Mouse (Mus musculus) testis, adult 10 weeks (tissue): ENCODE measurements around the gene Plekhh3. TPM values are rescaled to one million over a fixed set of nuclear protein-coding genes. Genes with fewer than 3 reads are reported as not detected.

Experiments
- polyA plus RNA-seq: library from polyadenylated mRNA; stranded (reverse); fragments of 350-450 nt; fragmentation: Illumina TruSeq; extraction: RNeasy Lipid Tissue Mini Kit (QIAGEN cat#74804); gene quantifications from one replicate; pipeline ENCODE4 v1.2.3, GENCODE M21; 2014; ENCODE audit warnings: low read depth, low replicate concordance

Plekhh3 gene
- not detected for polyA plus RNA-seq

GRCm38 (mm10) chr11:101170811-101171610 is at the start of gene Plekhh3:
Plekhh3 (minus strand) TSS chr11:101171351.

DNA sequence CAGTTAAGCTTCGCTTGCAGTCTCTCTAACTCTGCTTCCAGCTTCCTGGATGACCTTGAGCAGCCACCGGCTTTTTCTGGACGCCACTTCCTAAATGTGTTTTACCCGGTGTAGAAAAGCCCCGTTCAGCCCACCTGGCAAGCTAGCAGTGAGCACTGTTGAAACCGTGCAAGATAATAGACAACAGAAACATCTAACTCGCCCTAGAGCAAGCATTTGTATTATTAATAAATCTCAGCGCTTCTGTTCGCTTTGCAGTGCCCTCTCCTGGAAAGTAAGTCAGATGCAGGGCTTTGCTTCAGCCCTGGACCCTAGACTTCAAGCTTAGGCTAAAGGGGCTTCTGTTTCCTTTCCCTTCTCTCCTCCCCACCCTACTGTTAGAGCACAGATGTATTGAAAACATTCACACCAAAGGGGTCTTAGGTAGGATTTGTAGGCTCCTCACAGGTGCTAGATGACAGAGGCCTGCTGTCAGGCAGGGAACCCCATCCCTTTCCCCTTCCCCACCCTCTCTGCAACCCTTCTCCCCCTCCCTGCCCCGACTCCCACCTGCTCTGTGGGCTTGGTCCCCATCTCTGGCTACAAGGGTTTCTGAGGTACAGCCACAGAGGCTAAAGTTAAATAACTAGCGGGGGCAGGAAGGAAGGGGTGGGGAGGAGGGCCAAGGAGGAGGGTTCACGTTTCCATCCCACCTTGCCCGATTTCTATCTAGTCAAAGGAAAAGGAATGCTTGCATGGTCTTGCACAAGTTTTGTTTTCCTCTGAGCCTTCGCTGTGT is 3.9 kb upstream of the Plekhh3 start, which contains the start of gene Ccr10:
Gene Ccr10 (minus strand): TSS at position 593 of the 778 bp plus-strand sequence.

GRCm38 (mm10) chr11:101170354-101170810 is 769 bp downstream of the Plekhh3 start, which contains the start of gene Cntnap1:
Cntnap1 (plus strand) TSS chr11:101170523.

DNA sequence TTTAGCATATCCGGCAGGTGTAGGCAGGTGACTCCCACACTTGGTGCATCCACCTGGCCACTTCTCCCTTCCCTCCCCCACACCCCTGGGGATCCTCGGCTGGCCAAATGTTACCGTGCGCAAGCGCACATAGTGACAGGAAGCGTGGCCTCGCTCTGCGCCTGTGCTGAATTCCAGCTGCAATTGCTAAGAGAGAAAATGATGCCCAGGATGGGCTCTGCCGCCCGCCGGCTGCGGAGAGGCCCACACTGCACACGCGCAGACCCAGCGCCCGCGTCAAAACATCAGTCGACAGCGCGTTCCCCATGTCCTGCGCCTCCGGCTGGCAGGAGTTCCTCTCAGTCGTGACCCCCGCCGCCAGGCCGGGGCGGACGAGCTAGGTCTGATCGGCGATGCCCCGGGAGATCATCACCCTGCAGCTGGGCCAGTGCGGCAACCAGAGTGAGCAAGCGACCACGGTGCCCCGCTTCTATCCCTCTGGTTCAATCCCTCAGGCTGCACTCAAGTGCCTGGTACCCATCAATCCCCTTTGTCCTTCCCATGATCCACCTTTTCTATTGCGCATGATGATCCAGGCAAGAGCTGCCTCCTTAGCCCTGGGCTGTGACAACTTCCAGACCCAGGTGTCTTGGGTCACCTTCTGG is 15.3 kb downstream of the Plekhh3 start, which contains the start of gene Tubg2:
Gene Tubg2 (plus strand): TSS at position 180 of the 644 bp plus-strand sequence.

GRCm38 (mm10) chr11:101119761-101120544 is 51.2 kb downstream of the Plekhh3 start, which contains the start of the genes Retreg3 and Tubg1:
Retreg3 (minus strand) TSS chr11:101119893.
Tubg1 (plus strand) TSS chr11:101119938.

Other genes starting within 250 kb of the Plekhh3 start
- gene Stat3, start 231.8 kb downstream of the Plekhh3 start, polyA plus RNA-seq, result 10.7 TPM
- gene Cavin1, start 200.5 kb downstream of the Plekhh3 start, polyA plus RNA-seq, result 5.4 TPM
- 31.0 TPM for gene Atp6v0a1, start 161.9 kb downstream of the Plekhh3 start, polyA plus RNA-seq
- 0.98 TPM for gene Naglu, start 101.3 kb downstream of the Plekhh3 start, polyA plus RNA-seq
- 0.62 TPM for gene Hsd17b1, start 92.9 kb downstream of the Plekhh3 start, polyA plus RNA-seq
- 1.7 TPM for gene Coasy, start 88.8 kb downstream of the Plekhh3 start, polyA plus RNA-seq
- gene Mlx, start 84.1 kb downstream of the Plekhh3 start, polyA plus RNA-seq, result 8.3 TPM
- 124 TPM for gene Psmc3ip, start 75.9 kb downstream of the Plekhh3 start, polyA plus RNA-seq
- 14.0 TPM for gene Retreg3, start 51.5 kb downstream of the Plekhh3 start, polyA plus RNA-seq
- gene Tubg1, start 51.4 kb downstream of the Plekhh3 start, polyA plus RNA-seq, result 2.5 TPM
- gene Tubg2, start 15.4 kb downstream of the Plekhh3 start, polyA plus RNA-seq, result 0.22 TPM
- 0.13 TPM for gene Cntnap1, start 828 bp downstream of the Plekhh3 start, polyA plus RNA-seq
- not detected for gene Ccr10, start 4.1 kb upstream of the Plekhh3 start, polyA plus RNA-seq
- 12.7 TPM for gene Ezh1, start 55.1 kb upstream of the Plekhh3 start, polyA plus RNA-seq
- gene Ramp2, start 74.7 kb upstream of the Plekhh3 start, polyA plus RNA-seq, result 1.1 TPM
- 28.3 TPM for gene Vps25, start 82.4 kb upstream of the Plekhh3 start, polyA plus RNA-seq
- 1.5 TPM for gene Wnk4, start 89.2 kb upstream of the Plekhh3 start, polyA plus RNA-seq
- gene Cntd1, start 107.7 kb upstream of the Plekhh3 start, polyA plus RNA-seq, result 172 TPM
- gene Coa3, start 107.8 kb upstream of the Plekhh3 start, polyA plus RNA-seq, result 4.0 TPM
- gene Becn1, start 130.9 kb upstream of the Plekhh3 start, polyA plus RNA-seq, result 78.8 TPM
- gene Psme3, start 144.9 kb upstream of the Plekhh3 start, polyA plus RNA-seq, result 427 TPM
- 0.48 TPM for gene Aoc2, start 153.7 kb upstream of the Plekhh3 start, polyA plus RNA-seq
- 2.1 TPM for gene Aoc3, start 159.3 kb upstream of the Plekhh3 start, polyA plus RNA-seq
- not detected for gene G6pc, start 196.2 kb upstream of the Plekhh3 start, polyA plus RNA-seq
- gene Aarsd1, start 246.3 kb upstream of the Plekhh3 start, polyA plus RNA-seq, result 4.6 TPM